Mouse (Mus musculus) lung, embryonic 15.5 days (tissue): ENCODE measurements around the gene Miga2. TPM values are rescaled to one million over a fixed set of nuclear protein-coding genes. Genes with fewer than 3 reads are reported as not detected.

Source experiments
- ATAC-seq: fragments of 200-750 bp; cut with Nextera tagmentation; 2 replicates; pipeline ENCODE4 v1.8.0; 2017; ENCODE audit warnings: moderate number of reproducible peaks, borderline replicate concordance; ENCODE audit not compliant: low FRiP score, low TSS enrichment; ENCODE audit errors: extremely low read depth
- H3K27ac ChIP-seq: fragments of 300-500 bp; sonication (generic); 2 replicates; pipeline ENCODE4 v1.5.1; 2015; ENCODE audit warnings: moderate library complexity, mild to moderate bottlenecking, inconsistent platforms
- H3K27me3 ChIP-seq: fragments of 300-500 bp; sonication (generic); 2 replicates; pipeline ENCODE4 v1.6.1; 2015; ENCODE audit warnings: inconsistent platforms
- H3K36me3 ChIP-seq: fragments of 300-500 bp; sonication (generic); 2 replicates; pipeline ENCODE4 v1.6.1; 2015; ENCODE audit warnings: inconsistent platforms
- H3K4me1 ChIP-seq: fragments of 300-500 bp; sonication (generic); 2 replicates; pipeline ENCODE4 v1.6.1; 2015; ENCODE audit warnings: inconsistent platforms
- H3K4me2 ChIP-seq: fragments of 300-500 bp; sonication (generic); 2 replicates; pipeline ENCODE4 v1.6.1; 2015; ENCODE audit warnings: inconsistent platforms, mild to moderate bottlenecking, moderate library complexity
- H3K4me3 ChIP-seq: fragments of 300-500 bp; sonication (generic); 2 replicates; pipeline ENCODE4 v1.5.1; 2015; ENCODE audit warnings: mild to moderate bottlenecking, inconsistent platforms
- H3K9ac ChIP-seq: fragments of 300-500 bp; sonication (generic); 2 replicates; pipeline ENCODE4 v1.6.1; 2015; ENCODE audit warnings: inconsistent platforms
- H3K9me3 ChIP-seq: fragments of 300-500 bp; sonication (generic); 2 replicates; pipeline ENCODE4 v1.6.1; 2016; ENCODE audit warnings: inconsistent platforms
- WGBS: fragments of 180-500 bp; shearing (Covaris S2); methylation state at CpG from one replicate; pipeline ENCODE4 v1.1.7; 2015; 5-methylcytosine and 5-hydroxymethylcytosine counted together
- polyA plus RNA-seq: library from polyadenylated mRNA; unstranded; fragments of >200 nt; fragmentation: Nextera tagmentation; extraction: Ambion mirVana; gene quantifications from 2 replicates; pipeline ENCODE4 v1.2.1, GENCODE M21; 2015

Miga2 gene
- polyA plus RNA-seq, 1 experiment from 2014 or later: 24.2 TPM

DNA sequence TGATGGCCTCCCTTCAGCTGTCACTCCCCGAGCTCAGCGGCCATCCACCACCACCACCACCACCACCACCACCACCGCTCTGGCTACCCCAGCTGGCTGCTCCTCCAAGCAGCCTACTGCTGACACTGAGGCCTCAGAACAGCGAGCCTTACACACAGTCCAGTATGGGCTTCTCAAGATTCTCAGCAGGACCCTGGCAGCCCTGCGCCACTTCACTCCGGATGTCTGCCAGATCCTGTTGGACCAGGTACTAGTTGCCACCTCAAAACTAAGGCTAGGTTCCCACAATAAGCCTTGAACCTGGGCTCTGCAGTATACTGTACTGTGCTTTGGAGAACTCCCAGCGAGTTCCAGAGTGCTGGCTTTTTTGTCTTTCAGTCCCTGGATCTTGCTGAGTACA, 21.5 kb upstream of the Miga2 start:
- peaks cover 86% of the 10 kb centered on the region for H3K36me3 ChIP-seq
- no peaks in the 10 kb centered on the region for H3K9me3 ChIP-seq
- H3K27me3 ChIP-seq: no peaks in the 10 kb centered on the region
- H3K4me2 ChIP-seq: no peak overlapping the region
- no peak overlapping the region for H3K27ac ChIP-seq
- no peaks in the 10 kb centered on the region for H3K4me1 ChIP-seq
- WGBS: 87% methylated on average over 7 of the region's 7 CpGs
- H3K4me3 ChIP-seq: no peak overlapping the region
- ATAC-seq: no peak
- no peak overlapping the region for H3K9ac ChIP-seq

DNA sequence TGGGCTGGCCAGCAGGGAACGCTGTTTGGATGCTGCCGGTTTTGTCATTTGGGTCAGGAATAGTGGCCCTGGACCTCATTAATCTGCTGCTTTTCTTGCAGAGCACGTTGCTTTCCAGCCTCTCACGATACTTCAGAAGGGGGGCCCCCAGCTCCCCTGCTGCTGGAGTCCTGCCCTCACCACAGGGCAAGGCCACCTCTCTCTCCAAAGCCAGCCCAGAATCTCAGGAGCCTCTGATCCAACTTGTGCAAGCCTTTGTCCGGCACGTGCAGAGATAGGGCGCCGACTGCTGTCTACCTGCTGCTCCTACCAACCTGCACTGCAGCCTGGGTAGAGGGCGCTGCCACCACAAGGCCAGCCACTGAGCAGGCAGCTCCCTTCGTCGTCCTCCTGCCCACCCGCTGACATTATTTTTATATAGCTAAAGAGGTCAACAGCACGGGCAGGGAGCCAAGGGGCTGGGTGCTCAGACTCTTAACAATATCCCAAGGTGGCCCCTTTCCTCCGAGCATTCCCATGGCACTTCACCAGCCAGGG, 20.4 kb upstream of the Miga2 start:
- no peak overlapping the region for H3K4me2 ChIP-seq
- no peak overlapping the region for H3K27ac ChIP-seq
- no peak overlapping the region for H3K4me3 ChIP-seq
- H3K4me1 ChIP-seq: no peaks in the 10 kb centered on the region
- WGBS: 57% methylated on average over 14 of the region's 14 CpGs
- H3K9ac ChIP-seq: no peak overlapping the region
- no peaks in the 10 kb centered on the region for H3K9me3 ChIP-seq
- no peak for ATAC-seq
- H3K27me3 ChIP-seq: no peaks in the 10 kb centered on the region
- H3K36me3 ChIP-seq: peaks cover 86% of the 10 kb centered on the region

DNA sequence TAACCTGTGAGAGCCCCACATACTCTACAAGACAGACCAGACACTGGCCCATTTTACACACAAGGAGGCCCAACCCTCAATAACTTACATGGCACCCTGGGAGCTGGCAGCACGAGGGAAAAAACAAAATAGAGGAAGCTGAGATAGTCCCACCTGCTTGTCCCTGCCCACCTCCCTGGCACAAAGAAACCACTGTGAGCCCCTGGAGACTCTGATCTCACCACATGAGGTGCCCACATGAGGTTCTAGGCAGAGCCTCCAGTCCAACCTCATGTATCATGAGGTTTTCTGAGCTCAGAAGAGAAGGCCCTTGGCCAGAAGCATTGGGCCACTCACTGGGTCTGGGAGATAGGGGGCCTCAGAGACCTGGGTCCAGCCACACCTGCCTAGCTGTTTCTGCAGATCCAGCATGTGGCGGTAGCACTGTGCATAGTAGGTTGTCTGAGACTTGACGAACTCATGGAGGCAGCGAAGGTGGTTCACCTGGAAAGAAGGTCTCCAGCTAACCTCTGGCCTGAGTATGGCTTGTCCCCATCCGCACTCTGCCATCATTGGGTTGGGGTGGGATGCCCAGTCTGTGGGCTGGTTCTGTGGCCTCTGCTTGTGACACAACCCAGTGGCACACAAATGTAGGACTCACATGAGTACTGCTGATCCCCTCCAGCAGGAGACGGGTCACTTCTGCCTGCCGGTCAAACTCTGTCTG, 17.9 kb upstream of the Miga2 start:
- Histone ChIP-seq H3K36me3 (peaks cover 78% of the 10 kb centered on the region), H3K4me2 (no peak overlapping the region), H3K9ac (no peak overlapping the region), H3K9me3 (no peaks in the 10 kb centered on the region), H3K27ac (no peak overlapping the region), H3K4me3 (no peak overlapping the region), H3K27me3 (no peaks in the 10 kb centered on the region), H3K4me1 (no peaks in the 10 kb centered on the region)
- no peak for ATAC-seq
- WGBS: 86% methylated on average over 7 of the region's 7 CpGs

DNA sequence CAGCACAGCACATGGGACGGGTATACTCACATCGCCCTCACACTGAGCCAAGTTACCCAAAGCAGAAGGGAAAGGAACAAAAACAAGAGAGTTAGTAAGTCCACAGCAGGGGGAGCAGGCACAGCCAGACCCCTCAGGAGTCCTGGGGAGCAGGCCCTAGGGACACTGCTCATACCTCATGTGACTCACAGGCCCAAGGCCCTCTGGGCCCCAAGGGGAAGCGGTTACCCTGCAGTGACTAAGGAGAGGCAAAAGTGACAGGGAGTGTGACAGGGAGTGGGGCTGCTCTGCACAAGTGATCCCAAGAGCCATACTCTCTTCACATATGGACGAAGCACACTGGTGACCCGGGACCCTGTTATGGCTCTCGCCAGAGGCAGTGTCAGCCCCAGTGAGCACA, 14.8 kb upstream of the Miga2 start:
- no peak for ATAC-seq
- Histone ChIP-seq H3K9me3 (no peaks in the 10 kb centered on the region), H3K36me3 (peaks cover 56% of the 10 kb centered on the region), H3K27ac (no peak overlapping the region), H3K4me2 (no peak overlapping the region), H3K4me1 (no peaks in the 10 kb centered on the region), H3K27me3 (no peaks in the 10 kb centered on the region), H3K9ac (no peak overlapping the region), H3K4me3 (no peak overlapping the region)
- 91% methylated on average over 6 of the region's 6 CpGs for WGBS

DNA sequence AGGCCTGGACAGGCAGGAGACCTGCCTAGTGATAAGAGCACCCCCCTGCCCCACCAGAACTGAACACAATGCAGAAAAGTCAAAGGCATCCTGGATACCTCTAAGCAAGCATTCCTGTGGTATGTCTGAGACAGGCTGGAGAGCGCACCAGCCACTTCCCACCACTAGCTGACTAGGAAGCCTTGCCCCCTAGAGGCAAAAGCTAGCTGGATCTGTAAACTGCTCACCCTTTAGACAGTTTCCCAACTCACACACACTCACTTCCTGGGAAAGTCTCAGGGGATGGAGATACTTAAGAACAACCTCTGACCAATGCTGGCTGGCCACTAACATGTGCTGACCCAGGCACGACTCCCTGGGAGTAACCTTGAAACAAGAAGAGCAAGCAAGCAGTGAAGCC, 12.9 kb upstream of the Miga2 start:
- no peaks in the 10 kb centered on the region for H3K9me3 ChIP-seq
- H3K4me2 ChIP-seq: no peak overlapping the region
- WGBS: 54% methylated on average over 2 of the region's 2 CpGs
- H3K36me3 ChIP-seq: peaks cover 37% of the 10 kb centered on the region
- H3K4me3 ChIP-seq: no peak overlapping the region
- H3K27me3 ChIP-seq: no peaks in the 10 kb centered on the region
- ATAC-seq: no peak
- no peak overlapping the region for H3K27ac ChIP-seq
- peaks cover 3% of the 10 kb centered on the region; the same call in 1 of the 2 replicates for H3K4me1 ChIP-seq
- no peak overlapping the region for H3K9ac ChIP-seq

DNA sequence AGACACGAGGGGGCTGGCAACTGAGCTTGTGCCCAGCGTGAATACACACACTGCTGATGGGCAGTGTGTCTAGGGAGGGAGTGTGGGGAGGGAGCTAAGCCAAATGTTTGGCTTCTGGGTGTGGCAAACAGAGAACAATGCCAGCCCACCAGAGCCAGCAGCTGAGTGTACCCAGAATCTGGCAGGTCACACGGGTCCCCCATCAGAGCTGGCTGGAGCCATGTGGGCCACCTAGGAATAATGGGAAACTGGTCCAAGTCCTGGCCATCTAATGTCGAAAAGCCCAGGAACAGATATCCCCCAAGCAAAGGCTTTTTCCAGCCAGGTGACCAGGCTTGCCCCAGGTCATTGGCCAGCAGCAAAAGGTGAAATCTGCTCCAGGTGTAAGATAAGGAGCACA, 8.2 kb upstream of the Miga2 start:
- peaks cover 9% of the 10 kb centered on the region; the same call in 1 of the 2 replicates for H3K36me3 ChIP-seq
- H3K27ac ChIP-seq: 0 out of 2 replicates have a peak overlapping the region, but pooled peaks have one; percentile 8
- H3K4me2 ChIP-seq: no peak overlapping the region
- H3K4me1 ChIP-seq: peaks cover 33% of the 10 kb centered on the region
- no peak overlapping the region for H3K9ac ChIP-seq
- H3K9me3 ChIP-seq: no peaks in the 10 kb centered on the region
- ATAC-seq: no peak
- H3K4me3 ChIP-seq: no peak overlapping the region
- H3K27me3 ChIP-seq: no peaks in the 10 kb centered on the region
- WGBS: 52% methylated on average over 4 of the region's 4 CpGs

DNA sequence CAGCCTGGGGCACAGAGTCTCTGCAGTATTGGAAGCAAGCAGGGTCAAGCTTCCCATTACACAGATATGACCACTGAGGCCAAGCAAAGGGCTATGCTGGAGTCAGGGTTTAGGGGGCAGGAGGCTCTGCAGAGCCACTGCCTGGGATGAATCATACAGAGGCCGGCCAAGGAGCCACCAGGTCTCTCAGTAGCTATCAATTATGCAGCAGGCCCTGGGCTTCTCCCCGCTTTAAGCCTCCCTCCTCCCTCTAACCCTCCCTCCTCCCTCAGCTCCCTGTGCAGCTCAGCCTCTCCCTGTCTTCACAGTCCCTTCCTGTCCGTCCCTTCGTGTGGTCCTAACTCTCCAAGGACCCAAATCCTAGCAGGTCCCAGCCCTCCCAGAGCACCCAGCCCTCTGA, 7.8 kb upstream of the Miga2 start:
- 51% methylated on average over 4 of the region's 4 CpGs for WGBS
- Histone ChIP-seq H3K9me3 (no peaks in the 10 kb centered on the region), H3K27ac (0 out of 2 replicates have a peak overlapping the region, but pooled peaks have one; percentile 8), H3K27me3 (no peaks in the 10 kb centered on the region), H3K36me3 (peaks cover 9% of the 10 kb centered on the region; the same call in 1 of the 2 replicates), H3K4me2 (no peak overlapping the region), H3K4me3 (no peak overlapping the region), H3K4me1 (peaks cover 33% of the 10 kb centered on the region), H3K9ac (no peak overlapping the region)
- ATAC-seq: no peak

DNA sequence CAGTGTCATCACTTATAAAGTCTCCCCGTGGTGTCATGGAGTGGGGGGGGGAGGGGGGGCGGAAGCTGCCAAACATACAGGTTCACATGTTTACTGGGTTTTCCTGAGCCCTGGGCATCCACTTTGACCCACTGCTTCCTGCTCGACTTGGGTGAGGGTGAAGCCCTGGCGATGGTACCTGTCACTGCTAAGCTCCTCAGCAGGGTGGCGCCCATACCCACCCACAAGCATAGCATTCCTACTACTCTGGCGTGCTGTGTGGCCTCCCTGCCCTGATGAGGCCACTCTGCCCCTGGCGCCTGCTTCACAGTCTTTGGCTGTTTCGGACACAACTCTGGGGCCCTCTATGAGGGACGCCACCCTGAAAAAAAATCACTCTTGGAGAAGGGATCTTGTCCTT, 7.1 kb upstream of the Miga2 start:
- Histone ChIP-seq H3K9ac (no peak overlapping the region), H3K4me3 (no peak overlapping the region), H3K9me3 (no peaks in the 10 kb centered on the region), H3K27me3 (no peaks in the 10 kb centered on the region), H3K27ac (no peak overlapping the region), H3K36me3 (peaks cover 9% of the 10 kb centered on the region; the same call in 1 of the 2 replicates), H3K4me2 (no peak overlapping the region), H3K4me1 (peaks cover 33% of the 10 kb centered on the region)
- ATAC-seq: no peak
- 53% methylated on average over 9 of the region's 9 CpGs for WGBS

DNA sequence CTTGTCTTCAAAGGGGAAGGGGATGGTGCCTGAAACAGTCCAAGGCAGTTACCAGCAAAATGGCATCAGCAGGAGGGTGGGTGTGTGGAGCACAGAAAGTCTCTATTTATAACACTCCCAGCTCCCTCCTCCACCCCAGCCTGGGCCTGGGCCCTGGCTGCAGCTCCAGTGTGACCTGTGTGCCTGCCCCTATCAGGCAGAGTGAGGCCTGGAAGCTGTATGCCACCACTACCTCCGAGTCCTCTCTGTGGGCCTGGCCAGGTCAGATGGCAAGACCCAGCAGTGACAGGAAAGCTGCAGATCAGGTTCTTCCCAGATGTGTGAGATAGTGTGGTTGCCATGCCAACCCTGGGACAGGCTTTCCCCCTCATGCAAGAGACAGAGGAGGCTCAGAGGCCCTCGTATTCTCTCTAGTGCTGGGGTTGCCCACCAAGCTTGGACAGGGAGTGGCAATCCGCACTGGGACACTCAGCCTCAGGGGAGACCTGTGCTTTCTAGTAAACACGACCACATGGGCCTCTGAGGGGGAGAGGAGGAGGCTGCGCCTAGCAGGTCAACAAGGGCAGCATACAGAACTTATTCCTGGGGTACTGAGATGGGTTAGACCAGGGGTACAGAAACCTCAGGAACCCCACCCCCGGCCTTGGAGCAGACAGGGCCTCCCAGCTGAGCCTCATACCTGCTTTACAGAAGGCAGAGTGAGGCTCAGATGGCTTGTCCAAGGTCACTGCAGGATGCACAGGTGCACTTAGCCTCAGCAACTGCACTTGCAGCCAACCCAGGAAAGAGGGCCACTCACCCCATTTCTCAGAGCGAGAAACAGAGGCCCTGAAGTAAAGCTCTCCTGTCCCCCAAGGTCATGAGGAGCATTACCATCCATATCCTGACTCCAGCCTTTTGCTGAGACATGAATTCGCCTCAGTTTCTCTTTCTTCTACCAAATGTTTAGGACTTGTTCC, 6.2 kb upstream of the Miga2 start:
- Histone ChIP-seq H3K27ac (peak overlapping the region; percentile 79), H3K4me1 (peaks cover 33% of the 10 kb centered on the region), H3K36me3 (peaks cover 8% of the 10 kb centered on the region; the same call in 1 of the 2 replicates), H3K9ac (peak overlapping the region; percentile 81; the same call in 1 of the 2 replicates), H3K9me3 (no peaks in the 10 kb centered on the region), H3K4me3 (peak overlapping the region; percentile 66), H3K27me3 (no peaks in the 10 kb centered on the region), H3K4me2 (peak overlapping the region; percentile 96)
- 45% methylated on average over 8 of the region's 8 CpGs for WGBS
- ATAC-seq: no peak

DNA sequence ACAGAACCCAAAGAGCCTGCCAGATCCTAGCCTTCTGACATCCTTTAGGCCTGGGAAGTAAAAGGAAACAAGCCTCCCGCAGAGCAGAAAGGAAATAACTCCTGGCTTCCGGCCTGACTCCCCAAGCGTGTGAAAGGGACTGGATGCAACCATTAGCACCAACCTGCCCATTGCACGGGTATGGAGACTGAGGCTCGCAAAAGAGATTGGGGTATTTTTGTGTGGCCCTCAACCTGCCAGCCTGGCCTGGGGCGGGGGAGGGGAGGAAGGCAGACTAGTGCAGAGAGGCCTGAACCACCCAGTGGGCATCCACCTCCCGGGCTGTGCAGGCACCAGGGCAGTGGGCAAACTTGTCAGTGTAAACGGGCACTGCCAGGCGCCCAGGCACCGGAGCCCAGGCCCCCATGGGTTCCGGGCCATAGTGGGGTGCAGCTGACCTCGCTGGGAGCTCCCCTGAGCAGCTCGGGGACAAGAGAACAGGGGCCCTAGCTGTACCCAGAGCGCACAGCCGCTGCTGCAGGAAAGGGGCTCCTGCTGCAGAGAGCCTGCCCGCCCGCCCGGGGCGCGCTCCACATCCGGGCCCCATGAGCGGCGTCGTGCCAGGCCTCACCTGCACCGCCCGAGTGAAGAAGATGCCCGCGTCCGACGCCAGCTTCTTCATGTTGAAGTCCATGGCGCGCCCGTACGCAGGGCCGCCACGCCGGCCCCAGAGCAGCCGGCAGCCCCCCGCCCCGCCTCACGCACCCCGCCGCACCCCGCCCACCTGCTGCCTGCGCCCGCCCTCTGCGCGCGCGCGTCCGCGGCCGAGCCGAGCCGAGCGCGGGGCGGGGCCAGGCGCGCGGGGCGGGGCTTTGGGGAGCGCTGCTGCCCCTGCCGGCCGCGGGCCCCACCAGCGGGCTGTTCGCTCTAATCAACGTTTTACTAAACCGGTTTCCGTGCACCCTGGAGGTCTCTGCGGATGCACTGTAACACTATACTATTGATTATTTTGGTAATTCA, 5.2 kb upstream of the Miga2 start, which contains the start of gene Sh3glb2:
Sh3glb2 (minus strand) TSS at position 805 of the 999 bp plus-strand sequence.
- WGBS: 2% methylated on average over 71 of the region's 73 CpGs
- no peaks in the 10 kb centered on the region for H3K27me3 ChIP-seq

DNA sequence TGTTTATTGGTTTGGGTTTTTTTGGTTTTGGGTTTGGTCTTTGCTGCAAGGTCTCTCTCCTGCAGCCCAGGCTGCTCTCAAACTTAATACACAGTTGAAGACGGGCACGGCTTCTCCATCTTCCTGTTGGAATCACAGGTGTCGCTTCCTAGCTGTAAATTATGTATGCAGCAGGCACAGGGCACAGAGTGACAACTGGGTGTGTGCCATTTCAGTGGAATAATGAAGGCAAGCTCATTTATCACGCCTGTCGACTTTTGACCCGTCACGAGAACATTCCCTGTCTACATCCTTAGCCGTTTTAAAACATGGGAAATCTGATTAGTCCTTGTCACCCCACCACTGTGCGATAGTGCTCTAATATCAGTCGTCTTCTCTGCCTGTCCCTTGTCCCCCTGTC, 3.4 kb upstream of the Miga2 start:
- WGBS: 53% methylated on average over 10 of the region's 10 CpGs
- H3K4me3 ChIP-seq: no peak overlapping the region
- no peak overlapping the region for H3K27ac ChIP-seq
- no peak for ATAC-seq
- no peak overlapping the region for H3K4me2 ChIP-seq
- no peak overlapping the region for H3K9ac ChIP-seq
- H3K9me3 ChIP-seq: no peaks in the 10 kb centered on the region
- no peaks in the 10 kb centered on the region for H3K27me3 ChIP-seq
- peaks cover 45% of the 10 kb centered on the region for H3K4me1 ChIP-seq
- H3K36me3 ChIP-seq: no peaks in the 10 kb centered on the region

More for the DNA sequence above, 5.2 kb upstream of the Miga2 start, which contains the start of gene Sh3glb2:
- H3K4me2 ChIP-seq: peak within 1 kb of the TSS; percentile 96
- ATAC-seq: peak; percentile 66
- H3K4me3 ChIP-seq: peak within 1 kb of the TSS; percentile 66
- H3K9me3 ChIP-seq: no peaks in the 10 kb centered on the region
- H3K27ac ChIP-seq: peak within 1 kb of the TSS; percentile 79
- H3K36me3 ChIP-seq: no peaks in the 10 kb centered on the region
- peaks cover 33% of the 10 kb centered on the region for H3K4me1 ChIP-seq
- peak within 1 kb of the TSS; percentile 81 for H3K9ac ChIP-seq
